Mouse (Mus musculus) liver, postnatal 0 days (tissue): Measurements from ENCODE around the gene Sccpdh. TPM values are rescaled to one million over a fixed set of nuclear protein-coding genes. Genes with fewer than 3 reads are reported as not detected.
A peak's percentile ranks its signal among the peaks of the same experiment; 100 is the strongest.

ENCODE experiments used
- ATAC-seq: fragments of 200-750 bp; cut with Nextera tagmentation; 2 replicates; pipeline ENCODE4 v1.8.0; 2017; ENCODE audit warnings: mild to moderate bottlenecking, moderate library complexity
- DNase-seq: peaks from one replicate; pipeline ENCODE4 v3.0.0-alpha.2; 2016
- H3K27ac ChIP-seq: fragments of 300-500 bp; sonication (generic); 2 replicates; pipeline ENCODE4 v1.5.1; 2014; ENCODE audit warnings: antibody characterized with exemption, moderate library complexity, mild to moderate bottlenecking, low read depth
- H3K27me3 ChIP-seq: fragments of 300-500 bp; sonication (generic); 2 replicates; pipeline ENCODE4 v1.6.1; 2014; ENCODE audit warnings: low read length, control low read depth, mixed read lengths; ENCODE audit not compliant: insufficient read depth
- H3K36me3 ChIP-seq: fragments of 300-500 bp; sonication (generic); replicated peaks from 2 replicates; pipeline ENCODE4 v1.6.1; 2014; ENCODE audit warnings: mild to moderate bottlenecking, control low read depth, low read length, moderate library complexity, mixed read lengths; ENCODE audit not compliant: insufficient read depth
- H3K4me1 ChIP-seq: fragments of 300-500 bp; sonication (generic); 2 replicates; pipeline ENCODE4 v1.6.1; 2014; ENCODE audit warnings: antibody characterized with exemption, mild to moderate bottlenecking, control low read depth; ENCODE audit not compliant: insufficient read depth
- H3K4me2 ChIP-seq: fragments of 300-500 bp; sonication (generic); 2 replicates; pipeline ENCODE4 v1.6.1; 2014; ENCODE audit warnings: low read depth, mild to moderate bottlenecking, low read length, moderate library complexity, mixed read lengths
- H3K4me3 ChIP-seq: fragments of 300-500 bp; sonication (generic); 2 replicates; pipeline ENCODE4 v1.5.1; 2014; ENCODE audit warnings: low read depth, low read length
- H3K9ac ChIP-seq: fragments of 300-500 bp; sonication (generic); replicated peaks from 2 replicates; pipeline ENCODE4 v1.6.1; 2014; ENCODE audit warnings: mild to moderate bottlenecking, moderate library complexity
- H3K9me3 ChIP-seq: fragments of 300-500 bp; sonication (generic); 2 replicates; pipeline ENCODE4 v1.6.1; 2016; ENCODE audit warnings: mild to moderate bottlenecking, control low read depth, low read length, mixed read lengths
- CTCF ChIP-seq: sonication (generic); IDR thresholded peaks from 2 replicates; pipeline ENCODE4 v1.5.1; 2016; ENCODE audit warnings: antibody characterized with exemption, low read depth
- EP300 ChIP-seq: IDR thresholded peaks from 2 replicates; pipeline ENCODE4 v1.6.1; 2016; ENCODE audit warnings: antibody characterized with exemption, low read depth, mild to moderate bottlenecking
- WGBS: fragments of 180-500 bp; shearing (Covaris S2); extraction: QIAGEN DNeasy Blood & Tissue Kit; methylation state at CpG from one replicate; pipeline ENCODE4 v1.1.7; 2014; ENCODE audit not compliant: insufficient replicate concordance; 5-methylcytosine and 5-hydroxymethylcytosine counted together
- polyA plus RNA-seq: library from polyadenylated mRNA; unstranded; fragments of >200 nt; fragmentation: Nextera tagmentation; extraction: Ambion mirVana; gene quantifications from 2 replicates; pipeline ENCODE4 v1.2.1, GENCODE M21; 2015

The Sccpdh gene
- 9.0 and 9.9 TPM in 2 replicates for polyA plus RNA-seq

GRCm38 (mm10) chr1:179668013-179668805 is at the start of gene Sccpdh:
TSS of gene Sccpdh (plus strand) at chr1:179668210.
- under 1% methylated on average over 72 of the region's 84 CpGs for WGBS
- H3K9me3 ChIP-seq = no peaks in the 10 kb centered on the region
- peaks cover 4% of the 10 kb centered on the region for H3K27me3 ChIP-seq
- peak within 1 kb of the TSS; percentile 72 for H3K9ac ChIP-seq
- peak; percentile 90 for ATAC-seq
- H3K4me1 ChIP-seq = peaks cover 3% of the 10 kb centered on the region; the same call in 1 of the 2 replicates
- no peaks in the 10 kb centered on the region for H3K36me3 ChIP-seq
- peak within 1 kb of the TSS; percentile 16; the same call in 1 of the 2 replicates for H3K27ac ChIP-seq
- TF ChIP-seq EP300 (no peak), CTCF (no peak)
- H3K4me2 ChIP-seq = peak within 1 kb of the TSS; percentile 97
- DNase-seq = peak; percentile 88
- peak within 1 kb of the TSS; percentile 80 for H3K4me3 ChIP-seq

GRCm38 (mm10) chr1:179622665-179623064 is 45.3 kb upstream of the Sccpdh start:
- Histone ChIP-seq H3K4me1 (no peaks in the 10 kb centered on the region), H3K36me3 (peaks cover 24% of the 10 kb centered on the region), H3K27ac (no peak overlapping the region), H3K4me3 (no peak overlapping the region), H3K27me3 (no peaks in the 10 kb centered on the region), H3K4me2 (no peak overlapping the region), H3K9me3 (no peaks in the 10 kb centered on the region), H3K9ac (no peak overlapping the region)
- TF ChIP-seq CTCF (no peak), EP300 (no peak)
- 87% methylated on average over 12 of the region's 12 CpGs for WGBS
- DNase-seq (no peak), ATAC-seq (no peak)

GRCm38 (mm10) chr1:179623657-179624056 is 44.4 kb upstream of the Sccpdh start:
- 58% methylated on average over 4 of the region's 4 CpGs for WGBS
- no peak for ATAC-seq
- Histone ChIP-seq H3K27me3 (no peaks in the 10 kb centered on the region), H3K36me3 (peaks cover 24% of the 10 kb centered on the region), H3K9me3 (no peaks in the 10 kb centered on the region), H3K27ac (no peak overlapping the region), H3K4me3 (no peak overlapping the region), H3K9ac (no peak overlapping the region), H3K4me1 (no peaks in the 10 kb centered on the region), H3K4me2 (no peak overlapping the region)
- peak; percentile 74 for TF ChIP-seq CTCF
- TF ChIP-seq EP300 = no peak
- DNase-seq = peak; percentile 55

GRCm38 (mm10) chr1:179624354-179624753 is 43.7 kb upstream of the Sccpdh start:
- ATAC-seq = peak; percentile 56; the same call in 1 of the 2 replicates
- DNase-seq = peak; percentile 68

GRCm38 (mm10) chr1:179627855-179628254 is 40.2 kb upstream of the Sccpdh start:
- Histone ChIP-seq H3K9me3 (no peaks in the 10 kb centered on the region), H3K27me3 (no peaks in the 10 kb centered on the region), H3K27ac (no peak overlapping the region), H3K4me2 (no peak overlapping the region), H3K4me3 (no peak overlapping the region), H3K9ac (no peak overlapping the region), H3K4me1 (no peaks in the 10 kb centered on the region), H3K36me3 (peaks cover 16% of the 10 kb centered on the region; the same call in 1 of the 2 replicates)
- DNase-seq (no peak), ATAC-seq (no peak)
- 76% methylated on average over 4 of the region's 4 CpGs for WGBS
- TF ChIP-seq EP300 (no peak), CTCF (no peak)

More at GRCm38 (mm10) chr1:179624354-179624753, 43.7 kb upstream of the Sccpdh start:
- Histone ChIP-seq H3K4me1 (no peaks in the 10 kb centered on the region), H3K9ac (no peak overlapping the region), H3K27me3 (no peaks in the 10 kb centered on the region), H3K27ac (no peak overlapping the region), H3K36me3 (peaks cover 17% of the 10 kb centered on the region), H3K4me3 (no peak overlapping the region), H3K4me2 (no peak overlapping the region), H3K9me3 (no peaks in the 10 kb centered on the region)
- WGBS = 63% methylated on average over 4 of the region's 4 CpGs
- TF ChIP-seq CTCF (peak; percentile 77), EP300 (no peak)

GRCm38 (mm10) chr1:179628438-179629106 is 39.4 kb upstream of the Sccpdh start:
- Histone ChIP-seq H3K9ac (no peak overlapping the region), H3K4me2 (no peak overlapping the region), H3K36me3 (peaks cover 16% of the 10 kb centered on the region; the same call in 1 of the 2 replicates), H3K4me3 (no peak overlapping the region), H3K9me3 (no peaks in the 10 kb centered on the region), H3K4me1 (no peaks in the 10 kb centered on the region), H3K27me3 (no peaks in the 10 kb centered on the region), H3K27ac (no peak overlapping the region)
- peak; percentile 62 for ATAC-seq
- no peak for DNase-seq
- 30% methylated on average over 8 of the region's 8 CpGs for WGBS
- TF ChIP-seq EP300 (no peak), CTCF (no peak)
